Mouse (Mus musculus) hindbrain, embryonic 14.5 days (tissue): ENCODE data around the gene St6galnac3. TPM values are rescaled to one million over a fixed set of nuclear protein-coding genes. Genes with fewer than 3 reads are reported as not detected.
A peak's percentile ranks its signal among the peaks of the same experiment; 100 is the strongest.

ENCODE experiments used
- ATAC-seq: fragments of 200-750 bp; cut with Nextera tagmentation; 2 replicates; pipeline ENCODE4 v1.8.0; 2017; ENCODE audit warnings: moderate number of reproducible peaks, mild to moderate bottlenecking, moderate TSS enrichment, moderate library complexity; ENCODE audit not compliant: low FRiP score
- DNase-seq: peaks from one replicate; pipeline ENCODE4 v3.0.0-alpha.2; 2015; ENCODE audit warnings: low spot score
- H3K27ac ChIP-seq: fragments of 300-500 bp; sonication (generic); 2 replicates; pipeline ENCODE4 v1.5.1; 2014; ENCODE audit warnings: mild to moderate bottlenecking, moderate library complexity
- H3K27me3 ChIP-seq: fragments of 300-500 bp; sonication (generic); 2 replicates; pipeline ENCODE4 v1.6.1; 2014; ENCODE audit warnings: mild to moderate bottlenecking, low read length, mixed read lengths; ENCODE audit not compliant: control insufficient read depth, insufficient read depth
- H3K36me3 ChIP-seq: fragments of 300-500 bp; sonication (generic); replicated peaks from 2 replicates; pipeline ENCODE4 v1.6.1; 2014; ENCODE audit not compliant: control insufficient read depth, insufficient read depth
- H3K4me1 ChIP-seq: fragments of 300-500 bp; sonication (generic); replicated peaks from 2 replicates; pipeline ENCODE4 v1.6.1; 2014; ENCODE audit warnings: antibody characterized with exemption, low read length, mixed read lengths; ENCODE audit not compliant: control insufficient read depth, insufficient read depth
- H3K4me2 ChIP-seq: fragments of 300-500 bp; sonication (generic); replicated peaks from 2 replicates; pipeline ENCODE4 v1.6.1; 2014; ENCODE audit warnings: mild to moderate bottlenecking, moderate library complexity
- H3K4me3 ChIP-seq: fragments of 300-500 bp; sonication (generic); replicated peaks from 2 replicates; pipeline ENCODE4 v1.5.1; 2014; ENCODE audit warnings: mild to moderate bottlenecking, low read length
- H3K9ac ChIP-seq: fragments of 300-500 bp; sonication (generic); 2 replicates; pipeline ENCODE4 v1.6.1; 2014
- H3K9me3 ChIP-seq: fragments of 300-500 bp; sonication (generic); 2 replicates; pipeline ENCODE4 v1.6.1; 2016; ENCODE audit warnings: low read length; ENCODE audit not compliant: control insufficient read depth
- WGBS: fragments of 180-500 bp; shearing (Covaris S2); extraction: QIAGEN DNeasy Blood & Tissue Kit; methylation state at CpG from one replicate; pipeline ENCODE4 v1.1.7; 2014; 5-methylcytosine and 5-hydroxymethylcytosine counted together
- polyA plus RNA-seq: library from polyadenylated mRNA; unstranded; fragments of >200 nt; fragmentation: Nextera tagmentation; extraction: Ambion mirVana; gene quantifications from 2 replicates; pipeline ENCODE4 v1.2.1, GENCODE M21; 2014

The St6galnac3 gene
- polyA plus RNA-seq, 1 experiment from 2014 or later = 28.3 TPM

GRCm38 (mm10) chr3:153409286-153409685 is 315.7 kb downstream of the St6galnac3 start:
- no peaks in the 10 kb centered on the region for H3K36me3 ChIP-seq
- peaks cover 14% of the 10 kb centered on the region for H3K4me1 ChIP-seq
- no peak overlapping the region for H3K4me3 ChIP-seq
- DNase-seq = no peak
- H3K4me2 ChIP-seq = no peak overlapping the region
- H3K9ac ChIP-seq = no peak overlapping the region
- peak; percentile 62; the same call in 1 of the 2 replicates for ATAC-seq
- 46% methylated on average over 9 of the region's 9 CpGs for WGBS
- H3K9me3 ChIP-seq = no peaks in the 10 kb centered on the region
- no peaks in the 10 kb centered on the region for H3K27me3 ChIP-seq
- H3K27ac ChIP-seq = no peak overlapping the region

- H3K4me2 ChIP-seq = no peak overlapping the region
Observed at GRCm38 (mm10) chr3:153408361-153408760, 316.6 kb downstream of the St6galnac3 start.

GRCm38 (mm10) chr3:153407698-153408097 is 317.3 kb downstream of the St6galnac3 start:
- H3K9me3 ChIP-seq = no peaks in the 10 kb centered on the region
- ATAC-seq (no peak), DNase-seq (no peak)
- no peak overlapping the region for H3K27ac ChIP-seq
- H3K4me2 ChIP-seq = no peak overlapping the region
- peaks cover 14% of the 10 kb centered on the region for H3K4me1 ChIP-seq
- 93% methylated on average over 6 of the region's 6 CpGs for WGBS
- no peaks in the 10 kb centered on the region for H3K27me3 ChIP-seq
- no peaks in the 10 kb centered on the region for H3K36me3 ChIP-seq
- no peak overlapping the region for H3K9ac ChIP-seq
- H3K4me3 ChIP-seq = no peak overlapping the region

More at GRCm38 (mm10) chr3:153408361-153408760, 316.6 kb downstream of the St6galnac3 start:
- H3K27ac ChIP-seq = no peak overlapping the region
- no peaks in the 10 kb centered on the region for H3K27me3 ChIP-seq
- 89% methylated on average over 6 of the region's 6 CpGs for WGBS
- no peaks in the 10 kb centered on the region for H3K36me3 ChIP-seq
- peaks cover 14% of the 10 kb centered on the region for H3K4me1 ChIP-seq
- DNase-seq (no peak), ATAC-seq (no peak)
- H3K9ac ChIP-seq = no peak overlapping the region
- no peaks in the 10 kb centered on the region for H3K9me3 ChIP-seq
- H3K4me3 ChIP-seq = no peak overlapping the region

- H3K4me3 ChIP-seq = no peak overlapping the region
- H3K4me2 ChIP-seq = no peak overlapping the region
- WGBS = 100% methylated on average over 1 of the region's 1 CpGs
- ATAC-seq (no peak), DNase-seq (no peak)
- no peak overlapping the region for H3K9ac ChIP-seq
- H3K36me3 ChIP-seq = no peaks in the 10 kb centered on the region
- no peaks in the 10 kb centered on the region for H3K9me3 ChIP-seq
- H3K27me3 ChIP-seq = no peaks in the 10 kb centered on the region
- no peak overlapping the region for H3K27ac ChIP-seq
- H3K4me1 ChIP-seq = peaks cover 14% of the 10 kb centered on the region
Observed at GRCm38 (mm10) chr3:153406858-153407257, 318.1 kb downstream of the St6galnac3 start.

GRCm38 (mm10) chr3:153406220-153406619 is 318.8 kb downstream of the St6galnac3 start:
- Histone ChIP-seq H3K9ac (no peak overlapping the region), H3K4me1 (peaks cover 14% of the 10 kb centered on the region), H3K27ac (peak overlapping the region; percentile 10; the same call in 1 of the 2 replicates), H3K4me3 (no peak overlapping the region), H3K27me3 (no peaks in the 10 kb centered on the region), H3K9me3 (no peaks in the 10 kb centered on the region), H3K36me3 (no peaks in the 10 kb centered on the region), H3K4me2 (no peak overlapping the region)
- DNase-seq = no peak
- ATAC-seq = no peak
- WGBS = 79% methylated on average over 4 of the region's 4 CpGs

GRCm38 (mm10) chr3:153405643-153406042 is 319.3 kb downstream of the St6galnac3 start:
- no peak for ATAC-seq
- H3K36me3 ChIP-seq = no peaks in the 10 kb centered on the region
- no peaks in the 10 kb centered on the region for H3K9me3 ChIP-seq
- no peak overlapping the region for H3K4me3 ChIP-seq
- H3K9ac ChIP-seq = no peak overlapping the region
- no peak overlapping the region for H3K4me2 ChIP-seq
- H3K4me1 ChIP-seq = peaks cover 14% of the 10 kb centered on the region
- no peak for DNase-seq
- H3K27ac ChIP-seq = peak overlapping the region; percentile 10; the same call in 1 of the 2 replicates
- no peaks in the 10 kb centered on the region for H3K27me3 ChIP-seq
- WGBS = 27% methylated on average over 10 of the region's 10 CpGs

- Histone ChIP-seq H3K4me3 (no peak overlapping the region), H3K4me1 (peaks cover 7% of the 10 kb centered on the region), H3K27me3 (no peaks in the 10 kb centered on the region), H3K9me3 (no peaks in the 10 kb centered on the region), H3K36me3 (no peaks in the 10 kb centered on the region), H3K4me2 (no peak overlapping the region), H3K27ac (no peak overlapping the region), H3K9ac (no peak overlapping the region)
- no peak for ATAC-seq
- no peak for DNase-seq
- WGBS = 93% methylated on average over 3 of the region's 3 CpGs
Observed at GRCm38 (mm10) chr3:153400259-153400658, 324.7 kb downstream of the St6galnac3 start.

GRCm38 (mm10) chr3:153399574-153399973 is 325.4 kb downstream of the St6galnac3 start:
- no peak for DNase-seq
- Histone ChIP-seq H3K9me3 (no peaks in the 10 kb centered on the region), H3K4me1 (peaks cover 4% of the 10 kb centered on the region), H3K4me3 (no peak overlapping the region), H3K4me2 (no peak overlapping the region), H3K27me3 (no peaks in the 10 kb centered on the region), H3K36me3 (no peaks in the 10 kb centered on the region), H3K9ac (no peak overlapping the region), H3K27ac (no peak overlapping the region)
- 66% methylated on average over 6 of the region's 6 CpGs for WGBS
- no peak for ATAC-seq

GRCm38 (mm10) chr3:153397726-153398125 is 327.2 kb downstream of the St6galnac3 start:
- no peak for DNase-seq
- WGBS = 46% methylated on average over 9 of the region's 9 CpGs
- Histone ChIP-seq H3K4me3 (no peak overlapping the region), H3K27ac (no peak overlapping the region), H3K9ac (no peak overlapping the region), H3K9me3 (no peaks in the 10 kb centered on the region; the same call in 1 of the 2 replicates), H3K4me1 (peaks cover 4% of the 10 kb centered on the region), H3K4me2 (no peak overlapping the region), H3K27me3 (no peaks in the 10 kb centered on the region), H3K36me3 (no peaks in the 10 kb centered on the region)
- no peak for ATAC-seq
